In genomic region chr5:107106793-107107192, GRCm38 (mm10) we compare ENCODE assay signal across 17 mouse cellular contexts.
DNase-seq lines count a peak whose midpoint lies in the region; ATAC-seq and TF ChIP-seq lines count a peak whose summit lies in the region.
"Had no signal": no experiment of that assay in that cellular context is flagged by ENCODE, and none has a peak within 500 bp of the region (broad histone marks: within the 10 kb centered on the region; RNA-seq: fewer than 3 reads in every experiment).

No protein-coding gene starts in this region.

- no peaks in the 10 kb centered on the region for H3K9me3 ChIP-seq in hindbrain, embryonic 13.5 days
- no peaks in the 10 kb centered on the region for H3K9me3 ChIP-seq in hindbrain, embryonic 12.5 days (replicated peaks)
- no peaks in the 10 kb centered on the region for H3K9me3 ChIP-seq in lung, embryonic 15.5 days
- no peaks in the 10 kb centered on the region for H3K9me3 ChIP-seq in intestine, embryonic 16.5 days (ENCODE audit: control insufficient read depth, low read length)
- H3K9me3 ChIP-seq in stomach, embryonic 15.5 days: no peaks in the 10 kb centered on the region
- H3K9me3 ChIP-seq: forebrain, embryonic 15.5 days; limb, embryonic 13.5 days; neural tube, embryonic 12.5 days had no signal

- TF ChIP-seq CTCF in lung, adult 2 months (IDR thresholded peaks at IDR 0.05; ENCODE audit: insufficient read depth, low read length): no peak

- 0 out of 2 replicates have a peak overlapping the region, but pooled peaks have one; percentile 4 for H3K27ac ChIP-seq in hindbrain, embryonic 13.5 days
- H3K27ac ChIP-seq in hindbrain, embryonic 12.5 days: no peak overlapping the region
- H3K27ac ChIP-seq in lung, embryonic 15.5 days: peak overlapping the region; percentile 61; the same call in 1 of the 2 replicates
- H3K27ac ChIP-seq in intestine, embryonic 16.5 days (ENCODE audit: low read length): peak overlapping the region; percentile 69
- H3K27ac ChIP-seq in stomach, embryonic 15.5 days: peak overlapping the region; percentile 57; the same call in 1 of the 2 replicates
- H3K27ac ChIP-seq: forebrain, embryonic 15.5 days; limb, embryonic 13.5 days; neural tube, embryonic 12.5 days had no signal

- no peaks in the 10 kb centered on the region for H3K27me3 ChIP-seq in hindbrain, embryonic 13.5 days
- no peaks in the 10 kb centered on the region; the same call in 1 of the 2 replicates for H3K27me3 ChIP-seq in hindbrain, embryonic 12.5 days
- no peaks in the 10 kb centered on the region for H3K27me3 ChIP-seq in lung, embryonic 15.5 days
- no peaks in the 10 kb centered on the region for H3K27me3 ChIP-seq in intestine, embryonic 16.5 days (replicated peaks; ENCODE audit: control insufficient read depth, insufficient read depth, low read length)
- no peaks in the 10 kb centered on the region for H3K27me3 ChIP-seq in stomach, embryonic 15.5 days (replicated peaks)
- H3K27me3 ChIP-seq: forebrain, embryonic 15.5 days; limb, embryonic 13.5 days; neural tube, embryonic 12.5 days had no signal

- no peak for DNase-seq in lung, adult 2 months
- no peak for DNase-seq in cerebellum, postnatal 25 days
- DNase-seq: adrenal gland, postnatal 36 days; cerebellum, adult 11-12 months; cerebellum, postnatal 14 days; embryo, embryonic 11 days; gastrocnemius, postnatal 25 days; heart, postnatal 36 days; thymus, postnatal 36 days had no signal

- WGBS in hindbrain, embryonic 13.5 days: 76% methylated on average over 12 of the region's 12 CpGs
- WGBS in hindbrain, embryonic 12.5 days: 74% methylated on average over 12 of the region's 12 CpGs
- WGBS in lung, embryonic 15.5 days: 36% methylated on average over 12 of the region's 12 CpGs
- WGBS in lung, adult 2 months: 56% methylated on average over 12 of the region's 12 CpGs
- 47% methylated on average over 12 of the region's 12 CpGs for WGBS in intestine, embryonic 16.5 days
- 36% methylated on average over 12 of the region's 12 CpGs for WGBS in stomach, embryonic 15.5 days

- H3K36me3 ChIP-seq in hindbrain, embryonic 13.5 days: no peaks in the 10 kb centered on the region
- no peaks in the 10 kb centered on the region for H3K36me3 ChIP-seq in hindbrain, embryonic 12.5 days
- peaks cover 10% of the 10 kb centered on the region; the same call in 1 of the 2 replicates for H3K36me3 ChIP-seq in lung, embryonic 15.5 days
- no peaks in the 10 kb centered on the region for H3K36me3 ChIP-seq in intestine, embryonic 16.5 days (ENCODE audit: control insufficient read depth, insufficient read depth, low read length)
- no peaks in the 10 kb centered on the region for H3K36me3 ChIP-seq in stomach, embryonic 15.5 days
- H3K36me3 ChIP-seq: forebrain, embryonic 15.5 days; neural tube, embryonic 12.5 days had no signal

- peaks cover 24% of the 10 kb centered on the region for H3K4me1 ChIP-seq in hindbrain, embryonic 13.5 days (replicated peaks)
- peaks cover 31% of the 10 kb centered on the region for H3K4me1 ChIP-seq in hindbrain, embryonic 12.5 days
- peaks cover 40% of the 10 kb centered on the region for H3K4me1 ChIP-seq in lung, embryonic 15.5 days
- peaks cover 7% of the 10 kb centered on the region; the same call in 1 of the 2 replicates for H3K4me1 ChIP-seq in lung, adult 2 months (ENCODE audit: control insufficient read depth, insufficient read depth, low read length)
- H3K4me1 ChIP-seq in intestine, embryonic 16.5 days (ENCODE audit: control insufficient read depth, insufficient read depth, low read length): peaks cover 24% of the 10 kb centered on the region
- H3K4me1 ChIP-seq in stomach, embryonic 15.5 days: peaks cover 19% of the 10 kb centered on the region

- H3K4me2 ChIP-seq in hindbrain, embryonic 13.5 days: no peak overlapping the region
- no peak overlapping the region for H3K4me2 ChIP-seq in hindbrain, embryonic 12.5 days (replicated peaks)
- H3K4me2 ChIP-seq in lung, embryonic 15.5 days: no peak overlapping the region
- H3K4me2 ChIP-seq in intestine, embryonic 16.5 days (ENCODE audit: low read depth, low read length): no peak overlapping the region
- H3K4me2 ChIP-seq in stomach, embryonic 15.5 days: no peak overlapping the region
- H3K4me2 ChIP-seq: forebrain, embryonic 15.5 days; limb, embryonic 13.5 days; neural tube, embryonic 12.5 days had no signal

- no peak for TF ChIP-seq POLR2A in lung, adult 2 months (IDR thresholded peaks at IDR 0.05; ENCODE audit: borderline replicate concordance, extremely low read depth, low read depth, low read length)

- no peak overlapping the region for H3K9ac ChIP-seq in hindbrain, embryonic 13.5 days
- H3K9ac ChIP-seq in hindbrain, embryonic 12.5 days: no peak overlapping the region
- H3K9ac ChIP-seq in lung, embryonic 15.5 days: no peak overlapping the region
- H3K9ac ChIP-seq in intestine, embryonic 16.5 days (ENCODE audit: low read depth, low read length): no peak overlapping the region
- no peak overlapping the region for H3K9ac ChIP-seq in stomach, embryonic 15.5 days
- H3K9ac ChIP-seq: forebrain, embryonic 15.5 days; limb, embryonic 13.5 days; neural tube, embryonic 12.5 days had no signal

- no peak for ATAC-seq in hindbrain, embryonic 13.5 days (ENCODE audit: low FRiP score)
- ATAC-seq in hindbrain, embryonic 12.5 days (ENCODE audit: low FRiP score): no peak
- ATAC-seq in lung, embryonic 15.5 days (ENCODE audit: borderline replicate concordance, extremely low read depth, low FRiP score, low TSS enrichment): peak; percentile 49; the same call in 1 of the 2 replicates
- ATAC-seq in intestine, embryonic 16.5 days: no peak
- ATAC-seq in stomach, embryonic 15.5 days (ENCODE audit: insufficient read depth, low FRiP score, low read depth): no peak
- ATAC-seq: forebrain, embryonic 15.5 days had no signal

- no peak overlapping the region for H3K4me3 ChIP-seq in hindbrain, embryonic 13.5 days
- H3K4me3 ChIP-seq in hindbrain, embryonic 12.5 days: no peak overlapping the region
- H3K4me3 ChIP-seq in lung, embryonic 15.5 days: no peak overlapping the region
- no peak overlapping the region for H3K4me3 ChIP-seq in lung, adult 2 months (replicated peaks; ENCODE audit: extremely low read depth, low read depth, low read length)
- H3K4me3 ChIP-seq in intestine, embryonic 16.5 days (ENCODE audit: low read length): no peak overlapping the region
- H3K4me3 ChIP-seq in stomach, embryonic 15.5 days (replicated peaks): no peak overlapping the region
- H3K4me3 ChIP-seq: forebrain, embryonic 15.5 days; limb, embryonic 13.5 days; neural tube, embryonic 12.5 days had no signal
